Mouse (Mus musculus) liver, embryonic 14.5 days (tissue): Measurements from ENCODE around the gene Ppm1l. TPM values are rescaled to one million over a fixed set of nuclear protein-coding genes. Genes with fewer than 3 reads are reported as not detected.

Experiments used
- ATAC-seq: fragments of 200-750 bp; cut with Nextera tagmentation; 2 replicates; pipeline ENCODE4 v1.8.0; 2017; ENCODE audit warnings: moderate number of reproducible peaks, mild to moderate bottlenecking, moderate library complexity; ENCODE audit not compliant: insufficient read depth
- DNase-seq, 3 experiments: peaks; one replicate each; pipeline ENCODE4 v3.0.0-alpha.2; 2012 to 2013; ENCODE audit warnings: low read depth in 3 of 3, low spot score in 3 of 3
- H3K27ac ChIP-seq: fragments of 300-500 bp; sonication (generic); 2 replicates; pipeline ENCODE4 v1.5.1; 2014; ENCODE audit warnings: moderate library complexity, mild to moderate bottlenecking, control low read depth, inconsistent platforms
- H3K27me3 ChIP-seq: fragments of 300-500 bp; sonication (generic); 2 replicates; pipeline ENCODE4 v1.6.1; 2014; ENCODE audit warnings: mild to moderate bottlenecking, low read length, moderate library complexity; ENCODE audit not compliant: control insufficient read depth, insufficient read depth
- H3K36me3 ChIP-seq: fragments of 300-500 bp; sonication (generic); replicated peaks from 2 replicates; pipeline ENCODE4 v1.6.1; 2014; ENCODE audit warnings: low read depth; ENCODE audit not compliant: control insufficient read depth, insufficient read depth
- H3K4me1 ChIP-seq, 2 experiments: fragments of 200-500 bp in 1 of 2; fragments of 300-500 bp in 1 of 2; sonication (generic) in 1 of 2; replicated peaks; 2 replicates each; pipeline ENCODE4 v1.6.1; 2012 to 2014; ENCODE audit warnings: antibody characterized with exemption in 1 of 2, inconsistent platforms in 1 of 2, low read length in 1 of 2; ENCODE audit not compliant: control insufficient read depth in 2 of 2, insufficient read depth in 2 of 2
- H3K4me2 ChIP-seq: fragments of 300-500 bp; sonication (generic); 2 replicates; pipeline ENCODE4 v1.6.1; 2014; ENCODE audit warnings: low read depth, mild to moderate bottlenecking, control low read depth, moderate library complexity
- H3K4me3 ChIP-seq, 2 experiments: fragments of 200-500 bp in 1 of 2; fragments of 300-500 bp in 1 of 2; sonication (generic) in 1 of 2; 2 replicates each; pipeline ENCODE4 v1.5.1; 2012 to 2014; ENCODE audit warnings: low read depth in 2 of 2, low read length in 2 of 2, mild to moderate bottlenecking in 2 of 2, control low read depth in 1 of 2, inconsistent platforms in 1 of 2, moderate library complexity in 1 of 2; ENCODE audit not compliant: insufficient read depth in 1 of 2
- H3K9ac ChIP-seq: fragments of 300-500 bp; sonication (generic); replicated peaks from 2 replicates; pipeline ENCODE4 v1.6.1; 2014; ENCODE audit warnings: mild to moderate bottlenecking, control low read depth, moderate library complexity
- H3K9me3 ChIP-seq: fragments of 300-500 bp; sonication (generic); 2 replicates; pipeline ENCODE4 v1.6.1; 2016; ENCODE audit warnings: low read length, mixed read lengths; ENCODE audit not compliant: control insufficient read depth
- CTCF ChIP-seq: IDR thresholded peaks from 2 replicates; pipeline ENCODE4 v1.5.1; 2016; ENCODE audit warnings: antibody characterized with exemption, low read depth, control low read depth
- EP300 ChIP-seq: IDR thresholded peaks from 2 replicates; pipeline ENCODE4 v1.6.1; 2016; ENCODE audit warnings: antibody characterized with exemption, low read depth
- WGBS: fragments of 180-500 bp; shearing (Covaris S2); extraction: QIAGEN DNeasy Blood & Tissue Kit; methylation state at CpG from one replicate; pipeline ENCODE4 v1.1.7; 2014; ENCODE audit not compliant: insufficient replicate concordance; 5-methylcytosine and 5-hydroxymethylcytosine counted together
- polyA plus RNA-seq, 2 experiments: library from polyadenylated mRNA; depleted of rRNA in 1 of 2; stranded (reverse) in 1 of 2; unstranded in 1 of 2; fragments of >200 nt; fragmentation: Nextera tagmentation in 1 of 2; extraction: Ambion mirVana in 1 of 2; gene quantifications; 2 replicates each; pipeline versions ENCODE4 v1.2.1 to v1.2.3; 2012 to 2014

The Ppm1l gene
- polyA plus RNA-seq, 2 experiments: 2.4 to 3.7 TPM

DNA sequence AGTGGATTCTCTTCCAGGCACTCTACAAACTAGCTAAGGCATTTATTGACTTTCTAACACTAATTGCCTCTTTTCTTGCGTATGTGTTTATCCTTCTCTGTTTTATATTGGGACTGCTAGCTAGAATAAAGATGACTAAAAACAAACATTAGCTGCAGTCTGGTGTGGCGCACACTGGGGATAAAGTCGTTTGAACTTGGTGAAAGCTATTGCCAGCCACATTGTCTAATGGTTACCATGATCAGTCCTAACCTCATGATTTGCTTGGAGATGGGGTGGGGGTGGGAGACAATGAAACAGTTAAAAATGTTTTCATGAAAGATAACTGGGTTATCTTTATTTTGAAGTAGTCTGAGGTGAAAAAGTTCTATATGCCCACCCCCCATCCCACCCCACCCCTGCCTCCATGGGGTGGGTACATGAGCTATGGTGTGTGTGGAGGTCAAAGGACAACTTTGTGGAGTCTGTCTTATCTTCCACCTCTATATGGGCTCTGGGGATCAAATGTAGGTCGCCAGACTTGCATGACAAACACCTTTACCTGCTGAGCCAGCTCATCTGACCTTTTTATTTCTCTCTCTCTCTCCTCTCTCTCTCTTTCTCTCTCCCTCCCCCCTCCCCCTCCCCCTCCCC, 43.7 kb downstream of the Ppm1l start:
- DNase-seq (no peak), ATAC-seq (no peak)
- 51% methylated on average over 4 of the region's 4 CpGs for WGBS

DNA sequence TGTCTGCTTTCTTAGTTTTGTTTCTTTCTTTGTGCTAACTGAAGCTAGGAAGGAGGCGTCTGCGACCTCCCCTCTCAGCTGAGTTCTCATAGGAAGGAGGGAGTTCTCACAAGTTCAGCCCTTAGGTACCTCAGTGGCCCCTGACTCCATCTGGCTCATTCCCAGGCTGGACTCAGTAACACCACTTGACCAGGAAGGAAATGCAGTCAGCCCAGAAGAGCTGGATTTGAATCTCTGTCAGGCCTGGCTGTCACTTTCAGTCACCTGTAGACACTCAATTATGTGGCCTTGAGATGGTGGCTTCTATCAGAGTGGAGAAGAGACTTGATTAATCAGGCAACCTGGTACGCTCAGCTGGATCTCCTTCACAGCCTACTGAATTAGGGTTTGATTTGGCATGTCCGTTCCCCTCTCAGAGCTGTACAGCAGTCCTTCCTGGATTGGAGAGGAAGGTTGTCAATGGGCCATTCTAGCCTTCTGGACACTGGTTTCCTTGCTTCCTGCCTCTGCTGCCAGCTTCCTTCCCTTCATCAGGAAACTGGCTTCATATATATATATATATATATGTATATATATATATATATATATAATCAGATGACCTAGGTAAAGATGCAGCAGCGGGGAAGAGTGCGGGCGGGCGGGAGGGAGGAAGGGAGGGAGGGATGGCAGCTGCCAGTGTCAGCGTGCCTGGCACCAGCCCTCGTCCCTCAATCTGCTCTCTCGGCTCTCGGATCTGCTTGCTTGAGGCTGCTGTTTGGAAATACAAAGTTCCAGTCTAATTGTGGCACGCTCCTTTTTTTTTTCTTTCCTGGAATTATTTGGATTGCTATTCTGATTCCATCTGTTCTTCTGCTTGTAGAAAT, 45.1 kb downstream of the Ppm1l start:
- H3K36me3 ChIP-seq: no peaks in the 10 kb centered on the region
- DNase-seq (no peak), ATAC-seq (no peak)
- H3K9ac ChIP-seq: no peak overlapping the region
- H3K4me3 ChIP-seq: no peak overlapping the region
- H3K9me3 ChIP-seq: no peaks in the 10 kb centered on the region
- no peaks in the 10 kb centered on the region for H3K27me3 ChIP-seq
- H3K4me1 ChIP-seq: peaks cover 0 to 4% of the 10 kb centered on the region in 2 experiments; a peak in 2 of 4 replicates
- H3K4me2 ChIP-seq: no peak overlapping the region
- 77% methylated on average over 13 of the region's 13 CpGs for WGBS
- H3K27ac ChIP-seq: no peak overlapping the region
- no peak for TF ChIP-seq CTCF
- TF ChIP-seq EP300: no peak

More for the DNA sequence above, 43.7 kb downstream of the Ppm1l start:
- TF ChIP-seq EP300 (no peak), CTCF (no peak)
- Histone ChIP-seq H3K4me3 (no peak overlapping the region), H3K4me1 (peaks cover 0 to 4% of the 10 kb centered on the region in 2 experiments; a peak in 3 of 4 replicates), H3K27me3 (no peaks in the 10 kb centered on the region), H3K9ac (no peak overlapping the region), H3K36me3 (no peaks in the 10 kb centered on the region), H3K4me2 (no peak overlapping the region), H3K9me3 (no peaks in the 10 kb centered on the region), H3K27ac (no peak overlapping the region)

DNA sequence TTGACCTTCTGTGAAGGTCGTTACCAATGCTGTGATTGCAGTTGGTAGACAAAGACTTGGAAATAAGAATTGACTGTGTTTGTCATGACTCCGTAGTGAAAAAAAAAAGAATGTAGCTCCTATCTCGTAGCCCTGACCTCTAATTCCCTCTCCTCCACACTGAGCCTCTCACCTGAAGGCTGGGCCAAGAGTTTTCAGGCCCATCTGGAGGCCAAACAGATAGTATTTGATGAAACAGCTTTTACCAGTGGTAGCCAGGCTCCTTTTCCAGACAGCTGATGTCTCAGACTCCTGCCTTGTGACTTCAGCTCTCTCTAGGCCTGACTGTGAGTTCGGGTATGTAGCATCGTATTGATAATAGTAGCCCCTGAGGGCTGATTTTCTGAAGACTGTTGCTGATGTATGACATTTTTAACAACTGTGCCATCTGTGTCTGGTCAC, 45.7 kb downstream of the Ppm1l start:
- Histone ChIP-seq H3K27me3 (no peaks in the 10 kb centered on the region), H3K36me3 (no peaks in the 10 kb centered on the region), H3K9me3 (no peaks in the 10 kb centered on the region), H3K4me2 (no peak overlapping the region), H3K27ac (no peak overlapping the region), H3K9ac (no peak overlapping the region), H3K4me1 (peaks cover 0 to 4% of the 10 kb centered on the region in 2 experiments; a peak in 2 of 4 replicates), H3K4me3 (no peak overlapping the region)
- ATAC-seq: no peak
- DNase-seq: no peak
- no peak for TF ChIP-seq EP300
- no peak for TF ChIP-seq CTCF
- 74% methylated on average over 5 of the region's 5 CpGs for WGBS

DNA sequence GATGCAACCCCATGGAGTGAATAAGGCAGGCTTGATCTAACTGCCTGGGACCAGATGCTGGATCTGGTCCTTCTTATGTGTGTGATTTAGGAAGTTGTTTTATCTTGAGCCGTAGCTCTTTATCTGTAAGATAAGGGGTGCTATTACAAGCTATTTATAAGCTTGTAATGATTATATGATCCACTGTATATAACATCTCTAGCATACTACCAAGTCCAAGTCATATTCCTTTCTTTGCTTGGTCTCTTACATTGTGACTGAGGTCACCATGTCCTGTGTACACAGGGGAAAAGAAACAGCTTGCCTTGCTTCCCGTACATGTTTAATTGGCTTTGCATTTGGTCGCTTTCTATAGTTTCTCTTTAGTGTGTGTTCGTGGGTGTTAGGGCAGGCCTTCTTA, 46.2 kb downstream of the Ppm1l start:
- Histone ChIP-seq H3K4me3 (no peak overlapping the region), H3K9me3 (no peaks in the 10 kb centered on the region), H3K36me3 (no peaks in the 10 kb centered on the region), H3K27ac (no peak overlapping the region), H3K9ac (no peak overlapping the region), H3K27me3 (no peaks in the 10 kb centered on the region), H3K4me1 (peaks cover 0 to 4% of the 10 kb centered on the region in 2 experiments; a peak in 2 of 4 replicates), H3K4me2 (no peak overlapping the region)
- no peak for TF ChIP-seq EP300
- TF ChIP-seq CTCF: no peak
- DNase-seq (no peak), ATAC-seq (no peak)
- 64% methylated on average over 4 of the region's 4 CpGs for WGBS

DNA sequence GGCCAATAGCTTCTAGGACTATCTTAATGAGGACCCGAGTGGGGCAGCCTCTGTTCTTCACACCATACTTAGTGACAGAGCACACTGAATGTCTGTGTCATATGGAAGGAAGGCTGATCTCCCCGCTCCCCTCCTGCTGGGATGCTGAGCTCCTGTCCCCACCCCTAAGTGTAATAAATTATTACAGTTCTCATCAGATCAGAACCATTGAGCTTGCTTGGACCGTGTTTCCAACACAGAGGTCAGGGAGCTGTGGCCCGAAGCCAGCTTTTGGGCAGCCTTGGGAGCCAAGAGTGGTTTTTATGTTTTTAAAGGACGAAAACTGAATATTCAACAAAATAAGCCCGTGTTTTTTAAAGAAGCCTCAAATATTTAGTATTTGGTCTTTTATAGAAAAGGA, 47.5 kb downstream of the Ppm1l start:
- Histone ChIP-seq H3K27me3 (no peaks in the 10 kb centered on the region), H3K9ac (no peak overlapping the region), H3K27ac (no peak overlapping the region), H3K4me1 (peaks cover 0 to 4% of the 10 kb centered on the region in 2 experiments; a peak in 2 of 4 replicates), H3K4me2 (no peak overlapping the region), H3K9me3 (no peaks in the 10 kb centered on the region), H3K36me3 (no peaks in the 10 kb centered on the region), H3K4me3 (no peak overlapping the region)
- no peak for ATAC-seq
- TF ChIP-seq EP300 (no peak), CTCF (no peak)
- 76% methylated on average over 6 of the region's 6 CpGs for whole genome bisulfite sequencing
- no peak for DNase-seq
